Mouse (Mus musculus) left cerebral cortex, postnatal 14 days (tissue): ENCODE data around the gene Tfap2c. TPM values are rescaled to one million over a fixed set of nuclear protein-coding genes. Genes with fewer than 3 reads are reported as not detected.

Source experiments
- DNase-seq, 2 experiments: peaks; one replicate each; pipeline ENCODE4 v3.0.0; 2021 to 2022; ENCODE audit warnings: low spot score in 2 of 2, mixed read lengths in 1 of 2
- intact Hi-C: fragments of 180-260 bp; cut with DNase I; formaldehyde crosslinking; loops from one replicate; pipeline ENCODE4 v1.15.1; 2025
- total RNA-seq, 2 experiments: library from RNA; stranded (reverse); gene quantifications; 2 replicates each; pipeline ENCODE4 v1.2.3; 2021

The Tfap2c gene
- total RNA-seq, 2 experiments from 2014 or later = 0.13 to 0.42 TPM

DNA sequence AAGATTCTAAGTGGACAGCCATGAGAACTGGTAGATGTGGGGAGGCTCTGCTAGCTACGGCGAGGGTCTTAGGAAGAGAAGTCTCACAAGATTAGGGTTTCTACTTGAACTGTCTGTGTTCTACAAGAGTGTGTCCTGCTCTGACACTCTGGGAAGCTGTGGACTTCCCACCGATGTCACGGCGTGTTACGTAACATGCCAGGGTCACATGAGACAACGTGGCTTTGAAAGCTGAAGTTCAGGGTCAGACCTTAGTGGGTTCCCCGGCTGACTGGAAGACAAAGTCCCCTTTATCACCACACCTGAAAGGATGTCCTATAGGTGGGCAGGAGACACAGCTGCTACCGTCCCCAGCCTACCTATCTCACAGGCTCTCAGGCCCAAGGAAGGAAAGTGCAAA lies 48.5 kb downstream of the Tfap2c start:
- no peak for DNase-seq
- intact Hi-C loops = no loop called here

DNA sequence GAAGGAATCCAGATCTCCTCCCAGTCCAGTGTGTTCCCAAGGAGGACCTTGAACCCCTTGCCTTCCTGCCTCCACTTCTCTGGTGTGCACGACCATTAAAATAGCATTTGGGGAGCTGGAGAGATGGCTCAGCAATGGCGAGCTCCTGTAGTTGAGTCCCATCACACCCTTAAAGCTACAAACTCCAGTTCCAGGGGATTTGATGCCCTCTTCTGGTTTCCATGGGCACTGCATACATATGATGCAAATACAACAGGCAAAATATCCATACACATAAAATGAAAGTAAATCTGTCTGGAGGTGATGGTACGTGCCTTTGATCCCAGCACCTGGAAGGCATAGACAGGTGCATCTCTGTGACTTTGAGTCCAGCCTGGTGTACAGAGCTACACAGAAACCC lies 55.2 kb downstream of the Tfap2c start:
- no peak for DNase-seq
- intact Hi-C loops = no loop called here

- no peak for DNase-seq
- intact Hi-C loops = no loop called here
Measured at GRCm38 (mm10) chr2:172605642-172606041, 56.2 kb downstream of the Tfap2c start.

DNA sequence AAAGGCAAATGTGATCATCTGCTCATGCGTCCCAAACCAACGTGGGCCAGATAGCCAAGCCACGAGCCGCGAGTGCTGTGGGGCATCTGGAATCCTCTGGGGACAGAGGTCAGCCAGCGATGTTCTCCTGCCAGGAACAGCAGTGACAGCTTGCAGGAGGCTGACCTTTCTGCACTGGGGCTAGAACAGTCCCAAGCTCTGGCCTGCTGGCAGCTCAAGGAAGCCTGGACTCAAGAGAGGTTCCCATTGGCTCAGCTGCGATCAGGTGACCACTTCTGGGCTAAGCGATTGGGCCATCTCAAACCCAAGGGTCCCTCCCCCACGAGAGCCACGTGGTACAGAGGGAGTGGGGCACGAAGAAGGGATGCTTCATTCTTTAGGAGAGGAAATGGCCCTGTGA lies 58.3 kb downstream of the Tfap2c start:
- no peak for DNase-seq
- intact Hi-C loops = no loop called here

Other genes with a start within 250 kb of the Tfap2c start
- 10 to 100 TPM; 13.9 to 15.8 TPM for gene Fam210b, start 204.0 kb upstream of the Tfap2c start, total RNA-seq
- gene Aurka, start 179.1 kb upstream of the Tfap2c start, total RNA-seq = 1 to 10 TPM; 1.8 to 2.1 TPM
- gene Cstf1, start 178.9 kb upstream of the Tfap2c start, total RNA-seq = 10 to 100 TPM; 22.5 to 25.4 TPM
- under 1 TPM; 0.53 to 0.85 TPM for gene Cass4, start 155.8 kb upstream of the Tfap2c start, total RNA-seq
- 10 to 100 TPM; 67.1 to 69.8 TPM for gene Rtf2, start 109.0 kb upstream of the Tfap2c start, total RNA-seq
- gene Gcnt7, start 91.0 kb upstream of the Tfap2c start, total RNA-seq = not detected
- gene Fam209, start 77.1 kb upstream of the Tfap2c start, total RNA-seq = not detected